Mouse (Mus musculus): Measurements from ENCODE around the gene Cel. TPM values are rescaled to one million over a fixed set of nuclear protein-coding genes. Genes with fewer than 3 reads are reported as not detected.
A peak's percentile ranks its signal among the peaks of the same experiment; 100 is the strongest.

The Cel gene
- polyA plus RNA-seq, 2 experiments, result 0.06 TPM; not detected in 1

- Histone ChIP-seq H3K4me2 (replicated peaks; ENCODE audit: low read depth, low read length, severe bottlenecking) (peak overlapping the region; percentile 84), H3K9me3 (ENCODE audit: control insufficient read depth, low read length) (no peaks in the 10 kb centered on the region), H3K4me1 (ENCODE audit: control insufficient read depth, insufficient read depth, low read length) (peaks cover 70% of the 10 kb centered on the region), H3K4me3 (replicated peaks; ENCODE audit: low read length) (peak overlapping the region; percentile 52), H3K27me3 (ENCODE audit: control insufficient read depth, insufficient read depth, low read length) (no peaks in the 10 kb centered on the region), H3K27ac (replicated peaks; ENCODE audit: low read depth, low read length) (peak overlapping the region; percentile 81), H3K36me3 (ENCODE audit: control insufficient read depth, insufficient read depth, low read length) (peaks cover 5% of the 10 kb centered on the region; the same call in 1 of the 2 replicates), H3K9ac (ENCODE audit: low read depth, low read length, severe bottlenecking) (peak overlapping the region; percentile 61)
- no peak for TF ChIP-seq POLR2A (IDR thresholded peaks at IDR 0.05; ENCODE audit: borderline replicate concordance, extremely low read depth, insufficient read depth, insufficient read length)
- no peak for ATAC-seq (ENCODE audit: low FRiP score, low read depth)
- 10% methylated on average over 4 of the region's 4 CpGs for WGBS
- DNase-seq (ENCODE audit: low spot score), result no peak
These were observed 28.0 kb downstream of the Cel start for GRCm38 (mm10) chr2:28535263-28535540.

DNA sequence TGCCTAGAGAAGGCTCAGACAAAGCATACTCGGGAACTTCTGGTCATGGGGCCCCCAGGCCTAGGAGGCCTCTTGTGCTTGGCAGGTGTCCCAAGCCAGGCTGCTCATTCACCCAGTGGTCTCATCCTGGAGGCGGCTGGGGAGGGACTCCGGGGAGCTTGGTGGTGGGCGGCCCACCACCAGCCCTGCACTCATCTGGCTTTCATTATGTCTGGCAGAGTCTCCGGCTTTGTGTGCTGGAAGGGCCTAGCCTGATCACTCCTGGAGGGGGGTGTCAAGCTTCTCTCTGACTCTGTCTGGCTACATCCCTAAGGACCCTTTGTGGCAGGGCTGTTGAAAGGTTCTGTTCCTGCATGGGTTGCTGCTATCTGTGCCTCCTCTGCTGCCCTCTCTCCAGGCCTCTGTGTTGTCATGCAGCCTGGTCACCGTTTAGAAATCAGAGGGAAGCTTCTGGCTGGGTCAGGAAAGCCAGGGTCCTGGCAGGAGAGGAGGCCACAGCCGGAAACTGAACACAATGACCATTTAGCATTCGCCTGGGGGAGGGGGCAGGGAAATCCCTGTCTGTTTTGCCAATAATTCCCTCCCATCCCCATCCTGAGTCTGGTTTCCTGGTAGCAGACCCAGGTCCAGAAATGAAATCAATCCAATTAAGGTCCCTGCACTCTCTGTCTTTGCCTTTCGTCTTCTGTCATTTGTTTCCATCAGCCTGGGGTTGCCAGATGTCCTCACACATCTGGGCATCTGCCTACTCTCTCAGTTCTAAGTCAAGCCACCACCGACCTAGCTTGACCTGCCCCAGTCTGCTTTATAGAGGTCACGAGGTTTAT, 28.6 kb downstream of the Cel start:
- 18% methylated on average over 11 of the region's 11 CpGs for WGBS
- H3K4me2 ChIP-seq (replicated peaks; ENCODE audit: low read depth, low read length, severe bottlenecking), result peak overlapping the region; percentile 84
- H3K9me3 ChIP-seq (ENCODE audit: control insufficient read depth, low read length), result no peaks in the 10 kb centered on the region
- peak overlapping the region; percentile 52 for H3K4me3 ChIP-seq (replicated peaks; ENCODE audit: low read length)
- peak overlapping the region; percentile 81 for H3K27ac ChIP-seq (replicated peaks; ENCODE audit: low read depth, low read length)
- no peaks in the 10 kb centered on the region for H3K27me3 ChIP-seq (ENCODE audit: control insufficient read depth, insufficient read depth, low read length)
- H3K9ac ChIP-seq (ENCODE audit: low read depth, low read length, severe bottlenecking), result peak overlapping the region; percentile 61
- DNase-seq (ENCODE audit: low spot score) (peak; percentile 70), ATAC-seq (ENCODE audit: low FRiP score, low read depth) (peak; percentile 60)
- no peak for TF ChIP-seq POLR2A (IDR thresholded peaks at IDR 0.05; ENCODE audit: borderline replicate concordance, extremely low read depth, insufficient read depth, insufficient read length)
- H3K4me1 ChIP-seq (ENCODE audit: control insufficient read depth, insufficient read depth, low read length), result peaks cover 74% of the 10 kb centered on the region
- H3K36me3 ChIP-seq (ENCODE audit: control insufficient read depth, insufficient read depth, low read length), result peaks cover 5% of the 10 kb centered on the region; the same call in 1 of the 2 replicates

- peaks cover 5% of the 10 kb centered on the region; the same call in 1 of the 2 replicates for H3K36me3 ChIP-seq (ENCODE audit: control insufficient read depth, insufficient read depth, low read length)
- no peaks in the 10 kb centered on the region for H3K27me3 ChIP-seq (ENCODE audit: control insufficient read depth, insufficient read depth, low read length)
- peak overlapping the region; percentile 81 for H3K27ac ChIP-seq (replicated peaks; ENCODE audit: low read depth, low read length)
- peak overlapping the region; percentile 84 for H3K4me2 ChIP-seq (replicated peaks; ENCODE audit: low read depth, low read length, severe bottlenecking)
- H3K4me1 ChIP-seq (ENCODE audit: control insufficient read depth, insufficient read depth, low read length), result peaks cover 70% of the 10 kb centered on the region
- no peaks in the 10 kb centered on the region for H3K9me3 ChIP-seq (ENCODE audit: control insufficient read depth, low read length)
- no peak for DNase-seq (ENCODE audit: low spot score)
- WGBS, result 50% methylated on average over 7 of the region's 7 CpGs
- H3K4me3 ChIP-seq (replicated peaks; ENCODE audit: low read length), result peak overlapping the region; percentile 52
- ATAC-seq (ENCODE audit: low FRiP score, low read depth), result no peak
- peak overlapping the region; percentile 61 for H3K9ac ChIP-seq (ENCODE audit: low read depth, low read length, severe bottlenecking)
- no peak for TF ChIP-seq POLR2A (IDR thresholded peaks at IDR 0.05; ENCODE audit: borderline replicate concordance, extremely low read depth, insufficient read depth, insufficient read length)
These were observed 29.2 kb downstream of the Cel start for GRCm38 (mm10) chr2:28533901-28534435.

- Histone ChIP-seq H3K27ac (replicated peaks; ENCODE audit: low read depth, low read length) (peak overlapping the region; percentile 65; the same call in 1 of the 2 replicates), H3K4me3 (replicated peaks; ENCODE audit: low read length) (peak overlapping the region; percentile 52), H3K9ac (ENCODE audit: low read depth, low read length, severe bottlenecking) (peak overlapping the region; percentile 61), H3K9me3 (ENCODE audit: control insufficient read depth, low read length) (no peaks in the 10 kb centered on the region), H3K27me3 (ENCODE audit: control insufficient read depth, insufficient read depth, low read length) (no peaks in the 10 kb centered on the region), H3K36me3 (ENCODE audit: control insufficient read depth, insufficient read depth, low read length) (peaks cover 5% of the 10 kb centered on the region; the same call in 1 of the 2 replicates), H3K4me2 (replicated peaks; ENCODE audit: low read depth, low read length, severe bottlenecking) (peak overlapping the region; percentile 84), H3K4me1 (ENCODE audit: control insufficient read depth, insufficient read depth, low read length) (peaks cover 63% of the 10 kb centered on the region)
- DNase-seq (ENCODE audit: low spot score) (peak; percentile 92), ATAC-seq (ENCODE audit: low FRiP score, low read depth) (peak; percentile 94)
- WGBS, result 3% methylated on average over 47 of the region's 49 CpGs
- TF ChIP-seq POLR2A (IDR thresholded peaks at IDR 0.05; ENCODE audit: borderline replicate concordance, extremely low read depth, insufficient read depth, insufficient read length), result no peak
These were observed 30.0 kb downstream of the Cel start for GRCm38 (mm10) chr2:28532938-28533771.

DNA sequence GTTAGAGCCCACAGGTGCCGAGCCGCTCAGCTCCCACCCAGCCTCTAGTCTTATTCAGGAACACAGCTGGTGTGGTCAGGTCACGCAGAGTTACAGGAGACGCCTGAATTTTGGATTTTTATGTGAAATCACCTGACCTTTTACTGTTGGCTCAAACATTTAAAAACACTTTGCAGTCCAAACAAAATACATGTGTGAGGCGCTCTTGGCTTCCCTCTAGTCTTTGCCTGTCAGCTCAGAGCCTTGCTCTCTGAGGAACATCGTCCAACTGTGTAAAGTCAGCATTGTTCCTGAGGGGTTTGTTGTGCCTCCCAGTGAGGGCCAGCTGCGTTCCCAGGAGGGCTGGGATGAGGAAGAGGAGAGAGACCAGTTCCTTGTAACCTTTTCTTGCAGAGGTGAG, 32.9 kb downstream of the Cel start:
- H3K4me3 ChIP-seq (replicated peaks; ENCODE audit: low read length), result no peak overlapping the region
- no peaks in the 10 kb centered on the region for H3K36me3 ChIP-seq (ENCODE audit: control insufficient read depth, insufficient read depth, low read length)
- DNase-seq (ENCODE audit: low spot score), result no peak
- TF ChIP-seq POLR2A (IDR thresholded peaks at IDR 0.05; ENCODE audit: borderline replicate concordance, extremely low read depth, insufficient read depth, insufficient read length), result no peak
- H3K27me3 ChIP-seq (ENCODE audit: control insufficient read depth, insufficient read depth, low read length), result no peaks in the 10 kb centered on the region
- peaks cover 54% of the 10 kb centered on the region for H3K4me1 ChIP-seq (ENCODE audit: control insufficient read depth, insufficient read depth, low read length)
- no peak overlapping the region for H3K27ac ChIP-seq (replicated peaks; ENCODE audit: low read depth, low read length)
- no peaks in the 10 kb centered on the region for H3K9me3 ChIP-seq (ENCODE audit: control insufficient read depth, low read length)
- no peak overlapping the region for H3K4me2 ChIP-seq (replicated peaks; ENCODE audit: low read depth, low read length, severe bottlenecking)
- ATAC-seq (ENCODE audit: low FRiP score, low read depth), result no peak
- 49% methylated on average over 7 of the region's 7 CpGs for WGBS
- H3K9ac ChIP-seq (ENCODE audit: low read depth, low read length, severe bottlenecking), result 0 out of 2 replicates have a peak overlapping the region, but pooled peaks have one; percentile 16

Measured in limb, embryonic 14.5 days (tissue).